Mouse (Mus musculus): ENCODE results near the gene Dnttip1. TPM values are rescaled to one million over a fixed set of nuclear protein-coding genes. Genes with fewer than 3 reads are reported as not detected.
A peak's percentile ranks its signal among the peaks of the same experiment; 100 is the strongest.

The Dnttip1 gene
- polyA plus RNA-seq, 1 experiment, result 47.3 TPM

DNA sequence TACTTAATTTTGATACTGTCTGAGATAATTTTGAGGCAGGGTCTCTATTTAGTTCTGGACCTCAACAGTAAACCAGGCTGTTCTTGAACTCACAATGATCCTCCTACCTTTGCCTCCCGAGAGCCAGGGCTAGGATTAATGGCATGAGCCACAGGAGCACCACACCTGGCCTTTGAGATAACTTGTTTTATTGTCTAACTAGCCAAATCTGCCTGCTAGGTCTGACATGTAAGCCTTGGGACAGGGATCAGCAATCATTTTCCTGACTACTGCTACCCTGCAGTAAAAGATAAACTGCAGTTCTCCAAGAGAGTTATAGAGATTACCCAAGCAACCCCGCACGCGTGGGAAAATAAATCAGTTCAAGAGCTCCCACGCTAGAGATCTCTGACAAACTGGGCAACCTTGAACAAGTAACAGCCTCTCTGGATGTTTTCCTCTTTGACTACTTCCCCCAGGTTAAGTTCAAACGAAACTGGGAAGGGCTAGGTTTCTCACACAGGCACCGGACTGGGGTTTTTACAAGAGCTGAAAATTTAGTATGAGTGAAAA lies 39.2 kb downstream of the Dnttip1 start:
- H3K79me3 ChIP-seq (ENCODE audit: low read depth), result no peaks in the 10 kb centered on the region
- H3K4me3 ChIP-seq (ENCODE audit: insufficient read depth, poor library complexity, severe bottlenecking), result peak overlapping the region; percentile 45
- H3K27me3 ChIP-seq (ENCODE audit: control insufficient read depth, insufficient read depth, insufficient read length), result no peaks in the 10 kb centered on the region
- TF ChIP-seq USF1 (IDR thresholded peaks at IDR 0.05; ENCODE audit: low read depth) (no peak), MYOD1 (IDR thresholded peaks at IDR 0.05; ENCODE audit: control insufficient read depth, insufficient read length, low read depth) (no peak), MYOG (IDR thresholded peaks at IDR 0.05; ENCODE audit: control insufficient read depth, extremely low read depth, insufficient read length) (no peak), CEBPB (IDR thresholded peaks at IDR 0.05; ENCODE audit: low read depth) (no peak), FOSL1 (IDR thresholded peaks at IDR 0.05; ENCODE audit: insufficient read depth, low read length, poor library complexity, severe bottlenecking) (no peak), CTCF (IDR thresholded peaks at IDR 0.05; ENCODE audit: control insufficient read depth, insufficient read depth, insufficient read length) (no peak), MAX (IDR thresholded peaks at IDR 0.05) (no peak)
- H3K36me3 ChIP-seq (ENCODE audit: control insufficient read depth, insufficient read depth), result peaks cover 21% of the 10 kb centered on the region
- H3K79me2 ChIP-seq (ENCODE audit: control insufficient read depth, insufficient read depth), result peaks cover 9% of the 10 kb centered on the region
- H3ac ChIP-seq (ENCODE audit: control insufficient read depth, insufficient read length, low read depth), result peak overlapping the region; percentile 20

DNA sequence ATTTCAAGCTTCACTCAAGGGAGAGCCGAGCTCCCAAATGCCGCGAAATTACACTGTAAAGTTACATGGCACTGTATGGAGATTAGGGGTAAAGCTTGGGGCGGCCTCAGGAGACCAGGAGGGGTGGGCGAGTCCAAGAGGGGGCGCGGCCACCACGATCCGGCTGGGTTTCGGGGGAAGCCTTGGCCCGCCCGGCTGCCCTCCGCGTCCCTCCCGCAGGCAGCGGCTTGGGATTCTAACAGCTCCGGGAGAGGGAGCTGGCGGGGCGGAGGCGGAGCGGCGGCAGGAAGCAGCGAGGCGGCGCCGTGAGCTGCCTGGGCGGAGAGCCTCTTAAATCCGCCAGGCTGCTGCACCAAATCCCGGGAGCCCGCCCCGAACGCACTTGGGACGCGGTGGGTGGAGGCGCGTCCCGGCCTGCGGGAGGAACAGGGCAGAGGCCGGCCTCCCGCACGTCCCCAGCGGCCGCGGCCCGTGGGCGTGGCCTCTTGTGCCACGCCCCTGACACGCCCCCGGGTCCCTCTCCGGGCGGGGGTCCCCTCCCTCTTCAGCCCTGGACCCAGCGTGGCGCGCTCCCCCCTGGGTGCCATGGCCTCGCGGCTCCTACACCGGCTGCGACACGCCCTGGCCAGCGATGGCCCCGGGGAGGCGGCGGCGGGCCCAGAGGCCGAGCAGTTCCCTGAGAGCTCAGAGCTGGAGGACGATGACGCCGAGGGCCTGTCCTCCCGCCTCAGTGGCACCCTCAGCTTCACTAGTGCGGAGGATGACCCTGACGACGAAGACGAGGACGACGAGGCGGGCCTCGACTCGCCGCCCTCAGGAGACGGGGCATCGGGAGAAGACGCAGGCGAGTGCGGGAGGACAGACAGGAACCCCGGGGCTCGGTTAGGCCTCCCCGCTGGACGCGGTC lies 40.0 kb downstream of the Dnttip1 start, which contains the start of gene Snx21:
Gene Snx21, plus strand, starts transcription at position 343 of the 907 bp plus-strand sequence.
- Histone ChIP-seq H3K27me3 (ENCODE audit: control insufficient read depth, insufficient read depth, insufficient read length) (no peaks in the 10 kb centered on the region), H3ac (ENCODE audit: control insufficient read depth, insufficient read length, low read depth) (peak within 1 kb of the TSS; percentile 66), H3K79me3 (ENCODE audit: low read depth) (no peaks in the 10 kb centered on the region), H3K4me3 (ENCODE audit: insufficient read depth, poor library complexity, severe bottlenecking) (peak within 1 kb of the TSS; percentile 45), H3K36me3 (ENCODE audit: control insufficient read depth, insufficient read depth) (peaks cover 27% of the 10 kb centered on the region), H3K79me2 (ENCODE audit: control insufficient read depth, insufficient read depth) (peaks cover 9% of the 10 kb centered on the region)
- TF ChIP-seq CTCF (IDR thresholded peaks at IDR 0.05; ENCODE audit: control insufficient read depth, insufficient read depth, insufficient read length) (no peak), FOSL1 (IDR thresholded peaks at IDR 0.05; ENCODE audit: insufficient read depth, low read length, poor library complexity, severe bottlenecking) (no peak), MAX (IDR thresholded peaks at IDR 0.05) (no peak), MYOD1 (IDR thresholded peaks at IDR 0.05; ENCODE audit: control insufficient read depth, insufficient read length, low read depth) (no peak), USF1 (IDR thresholded peaks at IDR 0.05; ENCODE audit: low read depth) (no peak), CEBPB (IDR thresholded peaks at IDR 0.05; ENCODE audit: low read depth) (no peak), MYOG (IDR thresholded peaks at IDR 0.05; ENCODE audit: control insufficient read depth, extremely low read depth, insufficient read length) (no peak)

DNA sequence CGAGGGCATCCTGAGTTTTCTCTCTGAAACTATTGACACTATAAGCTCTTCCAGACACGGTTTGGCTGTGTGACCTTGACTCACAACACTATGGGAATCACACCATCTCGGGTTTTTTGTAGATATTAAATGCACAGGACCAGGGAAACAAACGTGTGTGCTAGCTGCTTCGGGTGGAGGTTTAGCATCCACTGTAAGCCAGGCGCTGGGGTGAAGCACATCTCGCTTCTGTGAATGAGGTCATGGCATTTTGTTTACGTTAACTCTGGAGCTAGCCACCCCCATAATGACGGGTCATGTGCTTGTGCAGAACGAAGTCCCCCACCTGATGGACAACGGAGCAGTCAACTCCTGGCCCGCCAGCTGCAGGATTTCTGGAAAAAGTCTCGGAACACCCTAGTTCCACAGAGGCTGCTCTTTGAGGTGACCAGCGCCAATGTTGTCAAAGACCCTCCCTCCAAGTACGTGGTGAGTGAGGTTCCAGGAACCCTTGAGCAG lies 40.7 kb downstream of the Dnttip1 start:
- peak overlapping the region; percentile 45 for H3K4me3 ChIP-seq (ENCODE audit: insufficient read depth, poor library complexity, severe bottlenecking)
- TF ChIP-seq MYOG (IDR thresholded peaks at IDR 0.05; ENCODE audit: control insufficient read depth, extremely low read depth, insufficient read length) (no peak), USF1 (IDR thresholded peaks at IDR 0.05; ENCODE audit: low read depth) (no peak), FOSL1 (IDR thresholded peaks at IDR 0.05; ENCODE audit: insufficient read depth, low read length, poor library complexity, severe bottlenecking) (no peak), CEBPB (IDR thresholded peaks at IDR 0.05; ENCODE audit: low read depth) (no peak), CTCF (IDR thresholded peaks at IDR 0.05; ENCODE audit: control insufficient read depth, insufficient read depth, insufficient read length) (no peak), MYOD1 (IDR thresholded peaks at IDR 0.05; ENCODE audit: control insufficient read depth, insufficient read length, low read depth) (no peak), MAX (IDR thresholded peaks at IDR 0.05) (no peak)

DNA sequence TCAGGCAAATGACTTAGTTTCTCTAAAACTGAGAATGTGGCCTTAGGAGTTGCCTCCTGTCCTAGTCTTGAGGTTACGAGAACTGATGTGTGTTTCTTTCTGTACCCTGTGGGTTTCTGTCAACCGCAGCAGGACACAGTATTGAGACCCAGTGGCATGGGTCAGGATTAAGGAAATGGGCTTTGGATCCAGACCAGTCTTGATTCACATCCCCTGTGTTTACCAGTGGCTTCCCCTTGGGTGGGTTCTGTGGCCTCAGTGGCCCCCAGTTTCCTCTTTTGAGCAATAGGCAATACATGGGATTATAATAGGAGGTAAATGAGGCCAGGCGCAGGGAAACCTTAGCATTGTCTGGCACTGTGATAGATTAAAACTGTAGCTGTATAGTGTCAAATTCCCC lies 41.2 kb downstream of the Dnttip1 start:
- TF ChIP-seq MAX (IDR thresholded peaks at IDR 0.05) (no peak), FOSL1 (IDR thresholded peaks at IDR 0.05; ENCODE audit: insufficient read depth, low read length, poor library complexity, severe bottlenecking) (no peak), CEBPB (IDR thresholded peaks at IDR 0.05; ENCODE audit: low read depth) (no peak), MYOG (IDR thresholded peaks at IDR 0.05; ENCODE audit: control insufficient read depth, extremely low read depth, insufficient read length) (no peak), USF1 (IDR thresholded peaks at IDR 0.05; ENCODE audit: low read depth) (no peak)
- H3K27me3 ChIP-seq (ENCODE audit: control insufficient read depth, insufficient read depth, insufficient read length), result no peaks in the 10 kb centered on the region
- H3K4me3 ChIP-seq (ENCODE audit: insufficient read depth, poor library complexity, severe bottlenecking), result peak overlapping the region; percentile 45
- no peaks in the 10 kb centered on the region for H3K79me3 ChIP-seq (ENCODE audit: low read depth)
- peaks cover 9% of the 10 kb centered on the region for H3K79me2 ChIP-seq (ENCODE audit: control insufficient read depth, insufficient read depth)
- H3K36me3 ChIP-seq (ENCODE audit: control insufficient read depth, insufficient read depth), result peaks cover 38% of the 10 kb centered on the region
- no peak overlapping the region for H3ac ChIP-seq (ENCODE audit: control insufficient read depth, insufficient read length, low read depth)

More for the DNA sequence above, 40.7 kb downstream of the Dnttip1 start:
- H3K79me3 ChIP-seq (ENCODE audit: low read depth), result no peaks in the 10 kb centered on the region
- H3K27me3 ChIP-seq (ENCODE audit: control insufficient read depth, insufficient read depth, insufficient read length), result no peaks in the 10 kb centered on the region
- peaks cover 35% of the 10 kb centered on the region for H3K36me3 ChIP-seq (ENCODE audit: control insufficient read depth, insufficient read depth)
- H3K79me2 ChIP-seq (ENCODE audit: control insufficient read depth, insufficient read depth), result peaks cover 9% of the 10 kb centered on the region
- peak overlapping the region; percentile 64 for H3ac ChIP-seq (ENCODE audit: control insufficient read depth, insufficient read length, low read depth)

DNA sequence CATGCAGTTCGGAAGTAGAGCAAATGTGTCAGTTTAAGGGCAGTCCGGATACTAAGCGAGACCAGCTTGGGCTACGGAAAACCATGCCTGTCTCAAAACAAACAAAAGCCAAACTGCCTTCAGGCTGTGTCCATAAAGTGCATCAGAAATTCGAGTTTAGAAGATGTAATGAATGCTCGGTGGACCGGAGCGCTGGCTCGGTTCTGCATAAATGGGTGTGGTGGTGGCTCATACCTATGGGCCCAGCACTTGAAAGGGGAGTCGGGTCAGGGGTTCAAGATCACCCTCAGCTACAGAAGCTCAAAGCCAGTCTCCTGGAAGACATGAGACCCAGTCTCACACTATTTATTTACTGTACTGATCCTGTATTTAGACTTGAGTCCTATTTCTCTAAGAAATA lies 42.0 kb downstream of the Dnttip1 start:
- no peak for TF ChIP-seq MYOD1 (IDR thresholded peaks at IDR 0.05; ENCODE audit: control insufficient read depth, insufficient read length, low read depth)
- no peak for TF ChIP-seq USF1 (IDR thresholded peaks at IDR 0.05; ENCODE audit: low read depth)
- TF ChIP-seq MAX (IDR thresholded peaks at IDR 0.05), result no peak
- no peak for TF ChIP-seq MYOG (IDR thresholded peaks at IDR 0.05; ENCODE audit: control insufficient read depth, extremely low read depth, insufficient read length)
- no peak for TF ChIP-seq CEBPB (IDR thresholded peaks at IDR 0.05; ENCODE audit: low read depth)
- TF ChIP-seq CTCF (IDR thresholded peaks at IDR 0.05; ENCODE audit: control insufficient read depth, insufficient read depth, insufficient read length), result no peak
- TF ChIP-seq FOSL1 (IDR thresholded peaks at IDR 0.05; ENCODE audit: insufficient read depth, low read length, poor library complexity, severe bottlenecking), result no peak
- peaks cover 42% of the 10 kb centered on the region for H3K36me3 ChIP-seq (ENCODE audit: control insufficient read depth, insufficient read depth)
- peaks cover 9% of the 10 kb centered on the region for H3K79me2 ChIP-seq (ENCODE audit: control insufficient read depth, insufficient read depth)
- H3K4me3 ChIP-seq (ENCODE audit: insufficient read depth, poor library complexity, severe bottlenecking), result no peak overlapping the region
- H3K79me3 ChIP-seq (ENCODE audit: low read depth), result no peaks in the 10 kb centered on the region
- H3K27me3 ChIP-seq (ENCODE audit: control insufficient read depth, insufficient read depth, insufficient read length), result no peaks in the 10 kb centered on the region
- H3ac ChIP-seq (ENCODE audit: control insufficient read depth, insufficient read length, low read depth), result no peak overlapping the region
